Mouse (Mus musculus) heart, postnatal 0 days (tissue): ENCODE measurements around the gene 2810006K23Rik.

ENCODE experiments used
- CTCF ChIP-seq: IDR thresholded peaks from 2 replicates; pipeline ENCODE4 v1.5.1; 2016; ENCODE audit warnings: antibody characterized with exemption, control low read depth, low read depth
- EP300 ChIP-seq: IDR thresholded peaks from 2 replicates; pipeline ENCODE4 v1.6.1; 2016; ENCODE audit warnings: antibody characterized with exemption, low read depth

GRCm38 (mm10) chr5:124334392-124334791 lies 6.5 kb downstream of the 2810006K23Rik start:
- no peak for TF ChIP-seq EP300
- TF ChIP-seq CTCF: no peak
